Mouse (Mus musculus) induced T-regulatory cell, adult 2 months (primary cell): ENCODE measurements around the gene Higd1b.

ENCODE experiments used
- DNase-seq: peaks from one replicate; pipeline ENCODE4 v3.0.0-alpha.2; 2012; ENCODE audit warnings: low read depth

Higd1b gene

GRCm38 (mm10) chr11:102838616-102839150 is 3.0 kb downstream of the Higd1b start:
- DNase-seq: no peak

DNA sequence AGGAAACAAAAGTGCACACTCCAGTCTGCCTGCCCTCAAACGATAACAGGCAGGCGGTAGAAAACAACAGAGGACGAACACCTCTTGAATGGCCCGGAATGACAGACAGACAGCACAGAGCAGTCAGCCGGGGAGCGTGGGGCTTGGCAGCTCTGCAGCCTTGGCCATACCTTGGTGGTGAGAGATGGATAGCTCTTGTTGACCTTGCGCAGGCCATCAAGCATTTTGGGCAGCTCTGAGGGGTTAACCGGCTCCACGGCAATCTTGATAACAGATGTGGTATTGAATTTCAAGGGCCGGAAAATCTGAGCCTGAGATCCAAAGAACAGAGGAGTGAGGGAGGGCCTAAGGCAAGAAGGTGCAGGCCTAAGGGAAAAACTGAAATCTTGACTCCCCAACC is 10.3 kb downstream of the Higd1b start:
- DNase-seq: no peak

DNA sequence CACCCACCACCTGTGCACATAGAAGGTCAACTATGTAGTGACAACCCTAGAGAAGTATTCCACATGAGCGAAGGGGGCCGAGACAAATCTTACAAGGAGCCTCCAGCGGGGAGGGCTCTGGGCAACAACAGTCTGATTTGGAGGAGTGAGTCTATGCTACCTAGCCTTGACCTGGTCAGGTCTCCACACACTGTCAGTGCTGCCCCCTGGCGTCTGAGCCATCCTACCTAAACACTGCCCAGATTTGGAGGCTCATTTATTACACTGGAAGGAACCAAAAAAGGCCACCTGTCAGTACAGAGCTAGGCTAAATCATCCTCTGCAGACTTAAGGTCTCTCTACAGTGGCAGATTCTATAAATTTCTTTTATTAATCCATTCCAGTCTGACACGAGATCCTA is 16.2 kb downstream of the Higd1b start:
- peak; percentile 54 for DNase-seq

DNA sequence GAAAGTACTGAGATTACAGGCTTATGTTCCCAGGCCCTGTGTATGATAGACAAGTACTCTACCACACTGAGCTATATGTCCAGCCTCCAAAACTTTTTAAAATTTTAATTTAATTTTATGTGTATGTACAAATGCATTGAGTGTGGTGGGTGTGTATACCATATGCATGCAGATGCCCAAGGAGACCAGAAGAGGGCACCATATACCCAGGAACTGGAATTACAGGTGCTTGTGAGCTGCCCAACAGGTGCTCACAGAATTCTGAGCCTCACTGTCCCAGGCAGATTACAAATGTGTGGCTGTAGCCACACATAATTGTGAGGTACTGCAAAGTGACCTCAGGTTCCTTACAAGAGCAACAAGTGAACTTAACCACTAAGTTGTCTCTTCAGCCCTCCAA is 18.1 kb downstream of the Higd1b start:
- peak; percentile 47 for DNase-seq

- DNase-seq: no peak
Observed at GRCm38 (mm10) chr11:102855941-102856340, 20.3 kb downstream of the Higd1b start.

DNA sequence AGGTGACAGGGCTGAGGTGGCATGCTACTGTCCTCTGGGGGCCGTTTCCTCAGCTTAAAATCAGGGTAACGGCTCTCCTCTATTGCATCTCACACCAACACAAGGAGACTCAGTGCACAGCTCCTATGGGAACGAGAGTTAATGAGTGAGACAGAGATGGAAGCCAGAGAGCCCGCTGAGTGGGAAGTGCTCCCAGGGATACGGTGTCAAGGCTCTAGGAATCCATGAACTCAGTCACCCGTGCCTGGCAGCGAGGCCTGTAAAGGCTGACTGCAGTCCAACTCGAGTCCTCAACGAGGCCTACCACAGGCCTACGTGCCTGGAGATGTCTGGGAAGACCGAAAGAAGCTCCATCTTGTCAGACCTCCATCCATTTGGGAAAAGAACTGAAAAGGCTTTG is 23.3 kb downstream of the Higd1b start:
- no peak for DNase-seq

DNA sequence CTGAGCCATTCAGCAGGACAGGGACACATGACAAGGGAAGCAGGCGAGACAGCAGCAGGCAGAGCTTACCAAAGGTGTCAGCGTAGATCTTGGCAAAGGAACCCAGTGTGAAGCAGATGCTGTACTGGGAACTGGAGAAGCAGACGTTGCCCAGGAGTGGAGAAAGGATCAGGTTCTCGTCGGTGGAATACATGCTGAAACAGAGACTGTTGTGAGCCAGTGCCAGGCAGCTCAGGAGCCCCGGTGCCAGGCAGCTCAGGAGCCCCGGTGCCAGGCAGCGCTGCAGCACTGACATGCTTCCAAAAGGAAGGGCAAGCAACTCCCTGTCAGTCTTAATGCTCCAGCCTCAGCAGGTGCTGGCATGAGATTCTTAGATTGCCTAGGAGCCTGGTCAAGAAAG is 24.3 kb downstream of the Higd1b start:
- DNase-seq: no peak

DNA sequence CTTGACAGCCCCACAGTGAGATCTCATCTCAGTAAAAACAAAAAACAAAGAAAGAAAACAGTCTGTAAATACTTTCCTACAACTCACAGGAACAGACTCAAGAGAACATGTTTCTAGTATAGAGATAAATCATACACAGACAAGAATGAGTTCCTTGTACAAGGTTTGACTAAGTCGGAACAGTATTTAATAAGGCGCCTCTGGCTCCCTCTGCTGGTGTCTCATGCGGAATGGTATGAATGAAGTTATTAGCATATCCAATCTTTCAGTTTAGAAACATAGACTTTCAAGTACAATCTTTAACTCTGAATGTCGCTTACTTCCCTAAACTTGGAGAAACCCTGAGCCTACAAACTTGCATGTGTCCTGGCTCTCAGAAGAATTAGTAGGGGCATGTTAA is 28.6 kb downstream of the Higd1b start:
- DNase-seq: peak; percentile 80

DNA sequence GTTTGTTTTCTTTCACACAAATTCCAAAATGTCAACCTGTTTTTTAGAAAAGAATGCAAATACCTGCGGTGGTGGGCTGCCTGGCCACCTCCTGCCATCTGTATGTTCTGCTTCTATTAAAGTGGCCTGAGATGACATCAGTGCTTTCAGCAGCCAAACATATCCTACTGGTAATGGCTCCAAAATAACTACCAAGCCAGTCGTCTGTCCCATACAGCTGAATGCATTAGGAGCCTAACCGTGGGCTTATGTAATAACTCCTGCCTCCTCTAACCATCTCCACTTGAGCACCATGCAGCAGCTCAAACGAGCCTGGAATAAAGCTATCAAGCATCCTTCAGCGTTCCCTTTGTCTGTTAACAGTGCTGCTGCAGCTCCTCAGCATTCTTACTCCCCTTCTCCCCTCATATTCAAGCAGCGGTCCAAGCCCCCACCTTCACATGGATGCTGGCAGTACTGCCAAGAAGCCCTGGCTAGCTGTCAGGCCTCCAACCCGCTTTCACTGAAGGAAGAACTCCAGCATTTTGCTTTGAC is 39.2 kb downstream of the Higd1b start:
- no peak for DNase-seq

GRCm38 (mm10) chr11:102879558-102879957 is 43.9 kb downstream of the Higd1b start:
- DNase-seq: peak; percentile 14

- peak; percentile 98 for DNase-seq
Observed at GRCm38 (mm10) chr11:102880585-102881313, 45.1 kb downstream of the Higd1b start, which contains the start of the genes Eftud2 and Ccdc103. TSS of gene Eftud2 (minus strand) at chr11:102880985. TSS of gene Ccdc103 (plus strand) at chr11:102881204.

- no peak for DNase-seq
Observed at GRCm38 (mm10) chr11:102881314-102882198, 45.9 kb downstream of the Higd1b start.

GRCm38 (mm10) chr11:102884616-102885219 is 49.1 kb downstream of the Higd1b start, which contains the start of gene Fam187a:
TSS of gene Fam187a (plus strand) at chr11:102885169.
- no peak for DNase-seq

DNA sequence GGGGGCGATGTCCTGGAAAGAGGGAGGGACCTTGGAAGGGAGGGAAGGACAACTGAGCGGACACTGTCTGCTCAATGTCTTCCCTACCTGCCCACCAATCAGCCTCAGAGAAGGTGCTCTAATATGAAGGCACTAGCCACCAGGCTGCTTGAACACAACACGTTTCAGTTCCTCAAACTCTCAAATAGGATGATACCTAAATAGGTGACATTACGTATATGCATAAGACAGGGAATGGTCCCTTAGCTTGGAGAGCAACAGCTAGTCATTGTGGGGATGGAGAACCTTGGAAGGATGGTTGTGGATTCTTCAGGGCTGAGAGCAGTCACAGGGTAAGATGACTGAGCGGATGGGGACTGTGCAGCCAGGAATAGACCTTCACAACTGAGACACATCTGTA is 51.8 kb downstream of the Higd1b start:
- no peak for DNase-seq
